Mouse (Mus musculus) myocyte (in vitro differentiated cells): Measurements from ENCODE around the gene Cplx2.

ENCODE experiments used
- CEBPB ChIP-seq: IDR thresholded peaks from 2 replicates; pipeline ENCODE4 v1.6.1; 2011; ENCODE audit warnings: mild to moderate bottlenecking, moderate library complexity; ENCODE audit not compliant: poor library complexity, insufficient read depth, severe bottlenecking
- MAX ChIP-seq: IDR thresholded peaks from one replicate; pipeline ENCODE4 v1.6.1; 2011; ENCODE audit warnings: low read depth, mild to moderate bottlenecking, control low read depth
- POLR2A ChIP-seq: IDR thresholded peaks from one replicate; pipeline ENCODE4 v1.6.1; 2011; ENCODE audit warnings: low read depth, mild to moderate bottlenecking, control low read depth, moderate library complexity; ENCODE audit not compliant: insufficient read length
- POLR2AphosphoS2 ChIP-seq: IDR thresholded peaks from one replicate; pipeline ENCODE4 v1.6.1; 2011; ENCODE audit warnings: low read depth, control low read depth; ENCODE audit not compliant: insufficient read length
- REST ChIP-seq: IDR thresholded peaks from one replicate; pipeline ENCODE4 v1.6.1; 2011; ENCODE audit warnings: mild to moderate bottlenecking, control low read depth, moderate library complexity; ENCODE audit not compliant: insufficient read depth, insufficient read length
- SRF ChIP-seq: IDR thresholded peaks from one replicate; pipeline ENCODE4 v1.6.1; 2011; ENCODE audit warnings: low read depth; ENCODE audit not compliant: control insufficient read depth, insufficient read length
- TCF12 ChIP-seq: IDR thresholded peaks from one replicate; pipeline ENCODE4 v1.6.1; 2011; ENCODE audit warnings: mild to moderate bottlenecking, control low read depth; ENCODE audit not compliant: poor library complexity, insufficient read depth, severe bottlenecking
- USF1 ChIP-seq: IDR thresholded peaks from one replicate; pipeline ENCODE4 v1.6.1; 2011; ENCODE audit warnings: low read depth, mild to moderate bottlenecking, control low read depth, moderate library complexity

- TF ChIP-seq POLR2A (no peak), SRF (no peak), REST (no peak), MAX (no peak), USF1 (no peak), POLR2AphosphoS2 (no peak), CEBPB (no peak), TCF12 (no peak)
Observed at GRCm38 (mm10) chr13:54405805-54406204, 34.7 kb downstream of the Cplx2 start.
